Mouse (Mus musculus): ENCODE data around the gene Mrfap1. TPM values are rescaled to one million over a fixed set of nuclear protein-coding genes. Genes with fewer than 3 reads are reported as not detected.

The Mrfap1 gene
- polyA plus RNA-seq (2014; fragmentation: Illumina TruSeq; extraction: RNeasy Lipid Tissue Mini Kit (QIAGEN cat#74804); ENCODE audit: low read depth, low replicate concordance) = 556 TPM

DNA sequence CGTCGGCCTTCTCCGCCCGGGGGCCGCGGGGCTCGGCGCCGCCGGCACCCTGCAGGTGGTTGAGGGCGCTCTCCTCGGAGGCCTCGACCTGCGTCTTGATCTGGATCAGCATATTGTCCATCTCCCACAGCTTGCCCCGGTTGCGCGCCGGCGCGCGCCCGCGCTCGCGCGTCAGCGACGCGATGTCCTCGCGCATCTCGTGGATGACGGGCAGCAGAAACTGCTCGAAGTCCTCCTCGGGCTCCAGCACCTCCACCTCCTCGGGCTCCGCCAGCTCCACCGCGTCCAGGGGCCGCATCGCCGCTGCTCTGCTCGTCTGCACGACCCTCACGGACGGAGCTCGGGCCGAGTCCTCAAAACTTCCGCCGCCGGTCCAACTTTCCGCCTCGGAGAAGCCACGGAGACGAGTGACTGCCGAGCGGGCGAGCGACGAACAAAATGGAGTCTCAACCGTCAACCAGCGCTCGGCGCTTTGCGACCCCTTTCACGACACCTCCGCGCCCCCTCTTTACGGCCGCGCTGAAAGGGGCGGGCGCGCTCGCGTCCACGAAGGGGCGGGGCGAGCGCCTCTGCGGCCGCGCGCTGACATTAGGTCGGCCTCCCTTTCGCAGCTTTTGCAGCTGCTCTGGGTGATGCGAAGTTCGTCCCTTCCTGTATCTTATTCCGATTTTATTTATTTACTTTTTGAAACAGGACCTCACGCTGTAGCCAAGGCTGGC is at the start of gene Mrfap1:
TSS of gene Mrfap1 (minus strand) at position 477 of the 719 bp plus-strand sequence.

DNA sequence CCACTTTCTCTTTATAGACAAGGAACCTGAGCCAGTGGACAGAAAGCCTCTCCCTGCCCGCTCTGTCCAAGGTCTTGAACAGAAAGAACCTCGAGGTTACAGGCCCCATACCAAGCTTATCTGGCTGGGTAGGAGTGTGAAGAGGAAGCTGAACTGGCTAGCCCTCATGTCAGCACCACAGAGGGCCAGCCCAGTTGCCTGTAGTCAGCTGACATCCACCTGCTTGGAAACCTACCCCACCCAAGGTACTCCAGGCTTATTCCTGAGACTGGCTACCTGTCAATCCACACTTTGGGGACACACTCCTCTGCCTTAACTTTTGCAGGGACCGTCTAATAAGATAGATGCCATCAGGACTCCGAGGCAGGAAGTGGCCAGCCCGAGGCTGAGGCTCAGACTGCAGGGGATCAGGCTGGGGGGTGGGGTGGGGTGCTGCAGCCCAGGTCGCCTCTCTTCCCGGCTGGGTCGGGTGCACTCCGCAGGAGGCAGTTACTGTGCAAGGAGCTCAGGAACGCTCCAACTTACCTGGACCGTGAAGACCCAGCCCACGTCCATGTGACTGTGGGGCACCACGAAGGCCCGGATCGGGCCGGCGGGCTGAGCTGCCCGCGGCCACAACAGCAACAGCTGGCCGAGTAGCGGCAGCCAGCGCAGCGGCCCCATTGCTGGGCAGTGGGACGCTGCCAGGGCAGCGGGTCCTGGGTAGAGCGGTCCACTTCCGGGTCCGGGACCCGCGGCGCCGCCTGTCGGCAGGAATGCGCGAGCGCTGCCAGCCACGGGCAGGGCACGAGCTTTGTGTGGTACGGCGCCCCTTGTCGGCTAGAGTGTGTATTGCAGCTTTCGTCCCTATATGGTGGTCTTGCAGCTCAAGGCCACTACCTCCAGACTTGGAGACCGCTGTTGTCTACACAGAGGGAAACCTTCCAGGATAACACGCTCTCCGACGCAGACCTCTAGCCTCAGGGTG is 33.6 kb upstream of the Mrfap1 start, which contains the start of gene Man2b2:
TSS of gene Man2b2 (minus strand) at position 741 of the 967 bp plus-strand sequence.

DNA sequence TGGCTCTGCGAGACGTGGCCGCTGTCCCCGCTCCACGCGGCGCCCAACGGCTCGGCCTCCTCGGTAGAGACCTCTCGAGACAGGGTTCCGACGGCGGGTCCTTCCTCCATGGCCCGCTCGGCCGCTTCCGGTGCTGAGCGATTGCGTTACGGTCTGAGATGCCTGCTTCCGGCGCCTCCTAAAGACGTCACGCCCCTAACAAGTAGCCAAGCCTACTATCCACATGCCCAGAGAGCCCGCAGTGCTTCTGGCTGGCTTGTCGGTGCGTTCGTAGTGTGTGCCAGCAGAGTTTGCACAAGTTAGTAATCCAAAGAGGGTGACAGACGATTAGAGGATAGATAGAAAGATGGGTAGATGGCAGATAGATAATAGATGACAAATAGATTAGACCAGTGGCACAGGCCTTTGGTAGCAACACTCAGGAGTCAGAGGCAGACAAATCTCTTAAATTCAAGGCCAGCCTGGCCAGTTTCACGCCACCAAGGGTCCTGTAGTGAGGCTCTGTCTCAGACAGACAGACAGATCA is 48.0 kb downstream of the Mrfap1 start, which contains the start of gene Bloc1s4:
TSS of gene Bloc1s4 (minus strand) at position 115 of the 526 bp plus-strand sequence.

Other genes with a start within 250 kb of the Mrfap1 start
- gene Tbc1d14, start 203.5 kb downstream of the Mrfap1 start, polyA plus RNA-seq (2014; fragmentation: Illumina TruSeq; extraction: RNeasy Lipid Tissue Mini Kit (QIAGEN cat#74804); ENCODE audit: low read depth, low replicate concordance) = 34.6 TPM
- gene D5Ertd579e, start 100.7 kb downstream of the Mrfap1 start, polyA plus RNA-seq (2014; fragmentation: Illumina TruSeq; extraction: RNeasy Lipid Tissue Mini Kit (QIAGEN cat#74804); ENCODE audit: low read depth, low replicate concordance) = 56.2 TPM
- gene Bloc1s4, start 48.1 kb downstream of the Mrfap1 start, polyA plus RNA-seq (2014; fragmentation: Illumina TruSeq; extraction: RNeasy Lipid Tissue Mini Kit (QIAGEN cat#74804); ENCODE audit: low read depth, low replicate concordance) = 18.8 TPM
- 0.40 TPM for gene Man2b2, start 33.9 kb upstream of the Mrfap1 start, polyA plus RNA-seq (2014; fragmentation: Illumina TruSeq; extraction: RNeasy Lipid Tissue Mini Kit (QIAGEN cat#74804); ENCODE audit: low read depth, low replicate concordance)
- not detected for gene Ppp2r2c, start 71.7 kb upstream of the Mrfap1 start, polyA plus RNA-seq (2014; fragmentation: Illumina TruSeq; extraction: RNeasy Lipid Tissue Mini Kit (QIAGEN cat#74804); ENCODE audit: low read depth, low replicate concordance)
- gene Wfs1, start 192.4 kb upstream of the Mrfap1 start, polyA plus RNA-seq (2014; fragmentation: Illumina TruSeq; extraction: RNeasy Lipid Tissue Mini Kit (QIAGEN cat#74804); ENCODE audit: low read depth, low replicate concordance) = 2.4 TPM